Mouse (Mus musculus): ENCODE data around the gene Gm15217.
A peak's percentile ranks its signal among the peaks of the same experiment; 100 is the strongest.

DNA sequence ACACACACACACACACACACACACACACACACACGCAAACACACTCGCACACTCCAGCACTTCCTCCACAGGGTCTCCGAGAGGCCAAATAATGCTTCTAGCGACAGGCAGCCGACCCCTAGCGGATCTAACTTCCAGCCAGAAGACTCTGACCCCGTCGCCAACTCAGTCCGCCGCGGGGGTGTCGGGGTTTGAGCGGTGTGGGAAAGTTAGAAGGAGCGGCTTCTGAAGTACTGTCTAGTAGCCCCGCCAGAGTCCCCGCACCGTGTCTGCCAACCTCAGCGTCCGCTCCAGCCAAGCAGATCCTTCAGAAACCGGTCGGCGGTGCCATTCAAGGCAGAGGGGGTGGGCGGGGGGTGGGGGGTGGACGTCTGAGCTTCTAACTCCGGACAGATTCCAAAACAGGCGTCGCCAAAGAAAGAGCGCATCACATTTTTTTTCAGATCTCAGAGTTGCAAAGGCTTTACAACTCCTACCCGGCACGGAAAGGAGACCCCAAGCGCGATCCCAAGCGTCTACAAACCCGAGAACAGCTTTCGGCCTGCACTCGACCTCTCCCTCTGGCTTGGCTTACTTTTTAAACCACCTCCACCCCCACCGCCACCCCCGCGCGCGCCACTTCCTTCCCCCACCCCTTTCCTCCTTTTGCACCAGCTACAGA, 8.7 kb downstream of the Gm15217 start:
- peak; percentile 19 for TF ChIP-seq POLR2A (IDR thresholded peaks at IDR 0.05; ENCODE audit: low read depth, low read length)
- no peak for TF ChIP-seq CTCF (conservative IDR thresholded peaks at IDR 0.05; ENCODE audit: insufficient read depth, insufficient read length, low read depth, low read length)
